In genomic region chr5:72630026-72630425, GRCm38 (mm10) we compare ENCODE assay signal across 37 mouse cellular contexts. TPM values are rescaled to one million over a fixed set of nuclear protein-coding genes. Genes with fewer than 3 reads are reported as not detected.
A peak's percentile ranks its signal among the peaks of the same experiment; 100 is the strongest.
DNase-seq lines count a peak whose midpoint lies in the region; ATAC-seq and TF ChIP-seq lines count a peak whose summit lies in the region.
"Had no signal": no experiment of that assay in that cellular context is flagged by ENCODE, and none has a peak within 500 bp of the region (broad histone marks: within the 10 kb centered on the region; RNA-seq: fewer than 3 reads in every experiment).

No protein-coding gene starts in this region.

- no peak overlapping the region for H3ac ChIP-seq in myocyte (ENCODE audit: control insufficient read depth, insufficient read length)

- no peaks in the 10 kb centered on the region for H3K79me2 ChIP-seq in myocyte (ENCODE audit: control insufficient read depth, insufficient read depth)

- no peak for TF ChIP-seq POLR2A in myocyte (IDR thresholded peaks at IDR 0.05; ENCODE audit: insufficient read length, low read depth)

- H3K27me3 ChIP-seq in myocyte (ENCODE audit: control insufficient read depth, insufficient read depth, insufficient read length): no peaks in the 10 kb centered on the region
- H3K27me3 ChIP-seq: embryonic facial prominence, embryonic 15.5 days; forebrain, embryonic 12.5 days; heart, embryonic 13.5 days; hindbrain, embryonic 15.5 days; limb, embryonic 15.5 days; liver, embryonic 13.5 days; neural tube, embryonic 15.5 days had no signal

- no peaks in the 10 kb centered on the region for H3K36me3 ChIP-seq in myocyte (ENCODE audit: control insufficient read depth, insufficient read depth)
- H3K36me3 ChIP-seq: embryonic facial prominence, embryonic 10.5 days; embryonic facial prominence, embryonic 15.5 days; forebrain, embryonic 12.5 days; heart, embryonic 13.5 days; hindbrain, embryonic 10.5 days; hindbrain, embryonic 15.5 days; limb, embryonic 10.5 days; limb, embryonic 15.5 days; liver, embryonic 13.5 days; neural tube, embryonic 15.5 days had no signal

- DNase-seq in frontal cortex, postnatal 10 days (ENCODE audit: low spot score in 2 of 2): no peak
- peak; percentile 76 for DNase-seq in Muller cell, postnatal 12 days (ENCODE audit: inconsistent ontology term)
- DNase-seq in adrenal gland, postnatal 10 days: peak; percentile 28
- no peak for DNase-seq in left cerebral cortex, postnatal 14 days (ENCODE audit: low spot score in 2 of 2)
- DNase-seq in thymus, postnatal 14 days: no peak
- DNase-seq: cerebellum, adult 8-10 months; cerebellum, postnatal 25 days; gastrocnemius, postnatal 36 days; heart, adult 2 months; heart, postnatal 10 days; kidney, adult 18-20 months; kidney, postnatal 36 days; liver, embryonic 13.5 days; lung, adult 18-20 months; midbrain, embryonic 14.5 days; thymus, adult 2 months; thymus, postnatal 4 days had no signal

- intact Hi-C loops in left cerebral cortex, postnatal 14 days (cut with DNase I): no loop called here

- H3K4me3 ChIP-seq in myocyte: no peak overlapping the region
- H3K4me3 ChIP-seq: embryonic facial prominence, embryonic 10.5 days; embryonic facial prominence, embryonic 15.5 days; forebrain, embryonic 12.5 days; heart, adult 2 months; heart, embryonic 13.5 days; hindbrain, embryonic 10.5 days; hindbrain, embryonic 15.5 days; layer of hippocampus, adult 2 months; limb, embryonic 10.5 days; limb, embryonic 15.5 days; liver, embryonic 13.5 days; neural tube, embryonic 15.5 days had no signal

- ATAC-seq in frontal cortex, adult (ENCODE audit: low TSS enrichment): 0 out of 2 replicates have a peak, but pooled peaks have one; percentile 52
- ATAC-seq: lung, postnatal 0 days had no signal

- H3K4me2 ChIP-seq in myocyte (ENCODE audit: low read depth): no peak overlapping the region
- H3K4me2 ChIP-seq: embryonic facial prominence, embryonic 15.5 days; forebrain, embryonic 12.5 days; heart, embryonic 13.5 days; hindbrain, embryonic 15.5 days; limb, embryonic 15.5 days; liver, embryonic 13.5 days; neural tube, embryonic 15.5 days had no signal

TF ChIP-seq in myocyte, 11 proteins besides CTCF, POLR2A, EP300 and RAD21:
- TF ChIP-seq USF1 (IDR thresholded peaks at IDR 0.05; ENCODE audit: low read depth) (no peak), MYOG (IDR thresholded peaks at IDR 0.05; ENCODE audit: control insufficient read depth in 1 of 3, insufficient read depth in 1 of 3, insufficient read length in 2 of 3, low read depth in 2 of 3) (no peak), MYOD1 (IDR thresholded peaks at IDR 0.05; ENCODE audit: control insufficient read depth in 1 of 3, insufficient read length in 2 of 3, low read depth in 2 of 3) (peak in 2 of 3 experiments; percentile 19 to 23), TCF3 (IDR thresholded peaks at IDR 0.05; ENCODE audit: insufficient read length, low read depth) (no peak), SRF (IDR thresholded peaks at IDR 0.05; ENCODE audit: control insufficient read depth, insufficient read length, low read depth) (no peak)
TF ChIP-seq in myocyte: peak in this region for 1.

RNA-seq across cellular contexts. Expression of gene Cnga1, which starts 14.0 kb away (rescaled TPM):
- under 1 TPM in 1 of 2 experiments, not detected in 1; 0.15 TPM for total RNA-seq in adrenal gland, postnatal 10 days (2021)
- not detected for polyA plus RNA-seq in myocyte (2012; fragmentation: generic; extraction: Trizol)
- total RNA-seq in left cerebral cortex, postnatal 14 days (2021): not detected
- total RNA-seq: gastrocnemius, adult 18-20 months; gastrocnemius, postnatal 36 days; heart, adult 2 months; heart, postnatal 10 days; layer of hippocampus, adult 2 months; layer of hippocampus, postnatal 25 days; left cerebral cortex, adult 8-10 months had no signal
- polyA plus RNA-seq: embryonic facial prominence, embryonic 10.5 days; embryonic facial prominence, embryonic 15.5 days; forebrain, embryonic 12.5 days; heart, adult 2 months; heart, embryonic 13.5 days; hindbrain, embryonic 10.5 days; hindbrain, embryonic 15.5 days; intestine, embryonic 14.5 days; kidney, embryonic 16.5 days; limb, embryonic 10.5 days; limb, embryonic 15.5 days; liver, embryonic 13.5 days; lung, postnatal 0 days; macrophage had no signal

RNA-seq across cellular contexts. Expression of gene Nipal1, which starts 17.6 kb away (rescaled TPM):
- 10 to 100 TPM in 1 of 2 experiments, 1 to 10 TPM in 1; 6.0 to 14.8 TPM for total RNA-seq in adrenal gland, postnatal 10 days (2021)
- 0.07 TPM for polyA plus RNA-seq in myocyte (2012; fragmentation: generic; extraction: Trizol)
- total RNA-seq in left cerebral cortex, postnatal 14 days (2021): not detected
- total RNA-seq: gastrocnemius, postnatal 36 days; heart, adult 2 months; heart, postnatal 10 days; layer of hippocampus, adult 2 months; layer of hippocampus, postnatal 25 days; left cerebral cortex, adult 8-10 months had no signal
- polyA plus RNA-seq: heart, adult 2 months; macrophage had no signal

RNA-seq across cellular contexts. Expression of gene Gm5868, which starts 42.7 kb away (rescaled TPM):
- 1 to 10 TPM; 1.4 to 2.8 TPM for total RNA-seq in adrenal gland, postnatal 10 days (2021)
- not detected for polyA plus RNA-seq in myocyte (2012; fragmentation: generic; extraction: Trizol)
- under 1 TPM; 0.26 to 0.44 TPM for total RNA-seq in left cerebral cortex, postnatal 14 days (2021)
- total RNA-seq: gastrocnemius, adult 18-20 months; gastrocnemius, postnatal 36 days; heart, adult 2 months; heart, postnatal 10 days; monocyte, adult 5-6 weeks had no signal
- polyA plus RNA-seq: heart, adult 2 months; heart, embryonic 13.5 days; liver, embryonic 13.5 days; lung, postnatal 0 days; macrophage had no signal

RNA-seq across cellular contexts. Expression of gene Zar1, which starts 49.0 kb away (rescaled TPM):
- under 1 TPM in 1 of 2 experiments, not detected in 1; 0.21 TPM for total RNA-seq in adrenal gland, postnatal 10 days (2021)
- polyA plus RNA-seq in myocyte (2012; fragmentation: generic; extraction: Trizol): not detected
- 1 to 10 TPM in 1 of 2 experiments, under 1 TPM in 1; 0.92 to 1.9 TPM for total RNA-seq in left cerebral cortex, postnatal 14 days (2021)
- total RNA-seq: gastrocnemius, adult 18-20 months; gastrocnemius, postnatal 36 days; heart, adult 2 months; heart, postnatal 10 days; monocyte, adult 5-6 weeks had no signal
- polyA plus RNA-seq: heart, adult 2 months; intestine, embryonic 14.5 days; lung, postnatal 0 days; macrophage had no signal

Comparison
In these comparisons a context has a peak if more than half of its experiments do, and no peak if none do; other contexts are left out.
1. DNase-seq: peak in Muller cell, postnatal 12 days (single experiment) and adrenal gland, postnatal 10 days (single experiment); none in frontal cortex, postnatal 10 days (0 of 2), left cerebral cortex, postnatal 14 days (0 of 2) and thymus, postnatal 14 days (single experiment).
2. RNA of gene Nipal1, which starts 17.6 kb away (total RNA-seq): 6.0 to 14.8 TPM in adrenal gland, postnatal 10 days; not detected in left cerebral cortex, postnatal 14 days; every median in the first group is over 4 times any median in the second.